Mouse (Mus musculus) bone marrow macrophage, adult 2 months (primary cell): ENCODE data around the gene Slc19a3. TPM values are rescaled to one million over a fixed set of nuclear protein-coding genes. Genes with fewer than 3 reads are reported as not detected.
"Not testable (repeated sequence)": the region's sequence is repeated elsewhere in the genome, so short reads cannot be mapped to it uniquely, and the experiment has no call there.

ENCODE experiments used
- H3K27ac ChIP-seq: 2 replicates; pipeline ENCODE4 v1.5.1; 2012; ENCODE audit warnings: low read depth, low read length; ENCODE audit not compliant: insufficient read depth
- H3K4me1 ChIP-seq: 2 replicates; pipeline ENCODE4 v1.6.1; 2012; ENCODE audit warnings: low read length; ENCODE audit not compliant: control insufficient read depth, insufficient read depth
- H3K4me3 ChIP-seq: 2 replicates; pipeline ENCODE4 v1.5.1; 2012; ENCODE audit warnings: mild to moderate bottlenecking, low read length, moderate library complexity; ENCODE audit not compliant: insufficient read depth
- CTCF ChIP-seq: IDR thresholded peaks from 2 replicates; pipeline ENCODE4 v1.5.1; 2012; ENCODE audit warnings: low read depth, mild to moderate bottlenecking, low read length, moderate library complexity
- POLR2A ChIP-seq: IDR thresholded peaks from 2 replicates; pipeline ENCODE4 v1.6.1; 2012; ENCODE audit warnings: mild to moderate bottlenecking, low read depth, low read length, borderline replicate concordance
- polyA plus RNA-seq: library from polyadenylated mRNA; stranded (reverse); fragments of >200 nt; gene quantifications from 2 replicates; pipeline ENCODE4 v1.2.4, GENCODE M21; 2012; ENCODE audit not compliant: missing spikeins, insufficient read depth, insufficient read length

Gene Slc19a3
- polyA plus RNA-seq, 1 experiment, result not detected

DNA sequence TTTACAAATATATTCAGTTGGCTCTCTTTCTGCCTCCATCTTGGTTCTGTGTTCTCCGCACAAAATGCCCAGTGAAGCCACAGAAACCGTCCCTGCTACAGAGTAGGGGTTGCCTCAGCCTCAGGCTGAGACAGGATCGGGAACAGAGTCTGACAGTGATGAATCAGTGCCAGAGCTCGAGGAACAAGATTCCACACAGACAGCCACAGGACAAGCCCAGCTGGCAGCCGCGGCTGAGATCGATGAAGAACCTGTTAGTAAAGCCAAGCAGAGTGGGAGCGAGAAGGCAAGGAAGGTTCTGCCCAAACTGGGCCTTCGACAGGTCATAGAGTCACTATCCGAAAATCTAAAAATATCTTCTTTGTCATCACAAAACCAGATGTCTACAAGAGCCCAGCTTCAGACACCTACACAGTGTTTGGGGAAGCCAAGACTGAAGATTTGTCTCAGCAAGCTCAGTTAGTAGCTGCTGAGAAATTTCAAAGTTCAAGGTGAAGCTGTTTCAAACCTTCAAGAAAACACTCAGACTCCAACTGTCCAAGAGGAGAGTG lies 22.8 kb downstream of the Slc19a3 start:
- no peak overlapping the region for H3K27ac ChIP-seq
- no peaks in the 10 kb centered on the region for H3K4me1 ChIP-seq
- no peak overlapping the region for H3K4me3 ChIP-seq
- TF ChIP-seq CTCF (no peak), POLR2A (no peak)

DNA sequence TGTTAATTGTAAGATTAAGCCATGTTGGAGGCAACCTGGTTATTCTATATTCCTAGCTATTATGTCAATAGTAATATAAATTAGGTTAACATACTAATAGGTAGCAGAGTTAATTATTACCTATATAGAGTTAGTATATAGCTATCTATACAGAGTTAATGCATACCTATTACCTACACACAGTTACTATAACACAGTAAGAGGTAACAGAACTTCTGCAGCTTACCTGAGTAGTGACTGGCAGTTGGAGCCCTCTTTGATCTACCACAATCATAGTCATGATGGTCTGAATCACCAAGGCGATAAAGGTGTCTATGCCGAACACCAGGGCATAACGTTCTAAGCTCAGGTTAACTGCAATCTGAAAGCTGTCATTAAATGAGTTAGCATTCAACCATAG lies 23.8 kb downstream of the Slc19a3 start:
- no peaks in the 10 kb centered on the region for H3K4me1 ChIP-seq
- no peak overlapping the region for H3K27ac ChIP-seq
- TF ChIP-seq POLR2A (no peak), CTCF (no peak)
- H3K4me3 ChIP-seq, result no peak overlapping the region

DNA sequence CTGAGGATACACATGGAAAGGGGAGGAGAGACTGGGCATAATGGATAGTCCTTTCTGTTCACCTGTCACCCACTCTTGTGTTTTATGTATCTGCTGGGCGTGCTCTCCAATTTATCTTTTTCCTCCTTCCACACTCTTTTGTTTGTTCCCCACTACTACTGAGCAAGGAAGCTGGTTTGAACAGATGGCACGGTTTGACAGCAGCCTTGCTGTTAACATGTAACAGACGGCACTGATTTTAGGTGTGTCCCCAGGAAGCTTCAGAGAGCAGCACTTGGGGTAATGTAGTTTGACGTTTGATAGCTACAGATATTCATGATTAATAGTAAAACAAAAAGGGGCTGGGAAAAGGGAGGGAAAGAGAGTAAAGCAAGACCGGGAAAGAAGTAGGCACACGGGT lies 30.8 kb downstream of the Slc19a3 start:
- TF ChIP-seq POLR2A (no peak), CTCF (no peak)
- Histone ChIP-seq H3K4me1 (no peaks in the 10 kb centered on the region), H3K27ac (no peak overlapping the region), H3K4me3 (no peak overlapping the region)

DNA sequence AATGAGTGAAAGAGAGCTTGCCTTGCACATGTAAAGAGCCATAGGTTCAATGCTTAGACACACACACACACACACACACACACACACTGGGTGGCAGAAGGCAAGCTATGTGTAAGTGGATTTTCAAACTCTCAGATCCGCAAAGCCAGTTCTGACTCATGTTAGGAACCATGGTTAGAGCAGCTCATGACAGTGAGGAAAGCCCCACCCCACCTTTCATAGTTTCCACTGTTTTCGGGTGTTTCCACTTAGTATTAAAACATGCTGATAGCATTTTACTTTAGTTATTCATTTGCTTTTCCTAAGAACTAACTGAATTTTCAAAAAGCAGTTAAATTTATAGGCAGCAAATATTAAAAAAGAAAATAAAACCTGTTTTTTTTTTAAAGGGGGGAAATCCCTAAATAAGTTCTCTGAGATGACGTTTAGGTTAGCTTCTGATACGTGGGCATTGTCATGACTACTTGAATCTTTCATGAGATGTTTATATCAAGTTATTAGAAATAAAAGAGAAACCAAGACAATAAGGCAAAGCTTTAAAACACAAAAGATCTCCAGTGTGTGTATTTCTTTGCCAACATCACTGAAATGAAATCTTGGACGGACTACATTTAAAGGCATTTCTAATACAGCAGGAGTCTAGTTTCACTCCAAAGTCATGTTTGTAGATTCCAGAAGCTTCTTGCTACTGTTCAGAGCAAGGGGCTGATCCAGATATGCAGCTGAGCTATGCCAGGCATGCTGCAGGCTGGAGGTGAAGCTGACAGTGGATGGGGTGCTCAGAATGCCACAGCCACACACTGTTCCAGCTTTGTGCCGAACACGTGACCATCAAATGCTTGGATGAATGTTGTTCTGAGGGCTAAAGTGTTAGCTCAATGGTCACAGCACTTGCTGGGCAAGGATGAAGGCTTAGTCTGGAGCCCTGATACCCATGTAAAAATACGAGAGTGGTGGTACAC lies 31.7 kb downstream of the Slc19a3 start:
- Histone ChIP-seq H3K27ac (no peak overlapping the region), H3K4me1 (no peaks in the 10 kb centered on the region), H3K4me3 (no peak overlapping the region)
- TF ChIP-seq CTCF, result no peak
- no peak for TF ChIP-seq POLR2A

DNA sequence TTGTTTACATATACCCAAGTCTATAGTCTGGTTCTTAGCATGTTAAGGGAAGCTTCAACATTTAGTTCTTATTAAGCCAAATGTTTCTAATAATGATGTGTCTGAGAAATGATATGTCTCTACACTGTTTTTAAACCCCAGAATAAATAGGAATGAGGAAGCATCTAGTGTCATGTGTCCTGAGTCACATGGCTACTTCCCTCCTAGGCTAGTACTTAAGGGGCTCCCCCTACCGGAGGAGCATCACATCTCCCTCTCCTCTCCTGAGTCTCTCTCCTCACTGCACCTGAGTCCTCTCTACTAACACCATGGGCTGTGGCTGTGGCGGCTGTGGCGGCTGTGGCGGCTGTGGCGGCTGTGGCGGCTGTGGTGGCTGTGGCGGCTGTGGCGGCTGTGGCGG lies 37.9 kb downstream of the Slc19a3 start, which contains the start of gene Gm47959:
Gene Gm47959 (plus strand): TSS at position 243 of the 400 bp plus-strand sequence.
- H3K4me3 ChIP-seq, H3K27ac ChIP-seq, H3K4me1 ChIP-seq: not testable (repeated sequence)

DNA sequence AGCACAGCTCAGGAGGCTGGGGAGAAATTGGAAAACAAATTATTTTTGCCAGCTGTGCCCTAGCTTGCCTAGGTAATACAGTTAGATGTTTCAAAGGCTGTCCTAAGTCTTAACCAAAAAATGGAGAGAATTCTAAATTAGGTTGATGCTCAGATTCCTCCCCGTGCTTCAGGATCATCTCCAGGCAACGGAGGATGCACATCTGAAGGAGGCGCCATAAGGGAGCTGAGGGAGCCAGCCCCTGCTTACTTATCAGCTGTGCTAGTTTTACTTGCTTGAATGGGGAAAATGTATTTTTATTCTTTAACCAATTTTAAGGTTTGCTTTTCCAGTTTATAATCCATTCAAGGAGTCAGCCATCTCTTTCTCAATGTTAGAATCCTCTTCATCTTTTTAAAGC lies 44.3 kb downstream of the Slc19a3 start:
- TF ChIP-seq POLR2A, result no peak
- TF ChIP-seq CTCF, result no peak
- Histone ChIP-seq H3K4me1 (no peaks in the 10 kb centered on the region), H3K27ac (no peak overlapping the region), H3K4me3 (no peak overlapping the region)

DNA sequence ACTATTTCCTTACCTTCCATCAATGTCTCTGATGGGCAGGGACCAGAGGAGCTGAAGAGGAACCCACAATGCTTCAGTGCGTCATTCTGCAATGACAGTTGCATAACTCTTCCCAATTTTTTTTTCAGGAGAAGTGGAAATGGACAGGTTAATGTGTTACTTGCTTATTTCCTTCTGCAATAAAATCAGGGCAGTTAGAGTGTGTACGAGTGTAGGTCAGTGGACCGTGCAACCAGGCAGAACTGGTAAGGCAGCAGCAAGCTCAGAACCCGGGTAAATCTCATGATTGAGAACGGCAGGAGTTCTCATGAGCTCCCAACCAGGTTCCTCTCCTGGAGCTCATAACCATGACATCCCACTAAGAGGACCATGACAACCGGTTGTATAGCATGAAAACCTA lies 46.2 kb downstream of the Slc19a3 start:
- Histone ChIP-seq H3K27ac (no peak overlapping the region), H3K4me1 (no peaks in the 10 kb centered on the region), H3K4me3 (no peak overlapping the region)
- no peak for TF ChIP-seq CTCF
- TF ChIP-seq POLR2A, result no peak

DNA sequence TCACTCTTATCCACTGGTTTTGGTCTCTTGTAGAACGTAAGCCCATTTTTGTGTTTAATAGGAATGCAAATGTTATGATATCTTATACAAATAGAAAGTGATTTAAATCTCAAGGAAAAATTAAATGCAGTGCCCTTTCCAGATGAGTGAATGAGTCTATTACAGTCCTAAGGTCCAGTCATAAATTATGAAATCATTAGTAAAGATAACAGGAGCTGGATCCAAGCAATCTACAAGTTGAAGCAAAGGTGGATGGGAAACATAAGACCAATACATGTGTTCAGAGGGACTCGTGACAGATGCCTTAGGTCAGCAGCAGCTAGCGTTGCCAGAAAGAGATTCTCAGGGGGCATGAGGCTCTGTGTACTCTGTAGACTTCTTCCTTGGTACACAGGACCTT lies 46.7 kb downstream of the Slc19a3 start:
- no peaks in the 10 kb centered on the region for H3K4me1 ChIP-seq
- no peak for TF ChIP-seq CTCF
- no peak for TF ChIP-seq POLR2A
- no peak overlapping the region for H3K4me3 ChIP-seq
- H3K27ac ChIP-seq, result no peak overlapping the region

DNA sequence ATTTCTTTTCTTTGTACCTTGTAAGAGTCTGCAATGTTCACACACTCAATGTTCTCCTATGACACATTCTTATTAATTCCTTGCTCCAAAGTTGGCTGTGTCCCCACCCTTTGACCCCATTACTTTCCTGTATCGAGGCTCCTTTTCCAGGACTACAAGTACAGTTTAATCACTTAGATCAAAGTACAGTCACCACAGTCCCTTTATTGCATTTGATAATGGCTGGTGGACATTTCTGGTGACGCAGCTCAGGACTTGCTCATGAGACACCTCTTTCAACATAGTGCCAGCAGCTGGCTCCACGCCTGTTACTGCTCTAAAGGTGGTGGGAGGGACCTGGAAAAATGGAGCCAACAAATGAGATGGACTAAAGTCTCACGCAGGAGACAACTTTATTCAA lies 47.2 kb downstream of the Slc19a3 start:
- no peak overlapping the region for H3K27ac ChIP-seq
- TF ChIP-seq CTCF (no peak), POLR2A (no peak)
- H3K4me1 ChIP-seq, result no peaks in the 10 kb centered on the region
- H3K4me3 ChIP-seq, result no peak overlapping the region

DNA sequence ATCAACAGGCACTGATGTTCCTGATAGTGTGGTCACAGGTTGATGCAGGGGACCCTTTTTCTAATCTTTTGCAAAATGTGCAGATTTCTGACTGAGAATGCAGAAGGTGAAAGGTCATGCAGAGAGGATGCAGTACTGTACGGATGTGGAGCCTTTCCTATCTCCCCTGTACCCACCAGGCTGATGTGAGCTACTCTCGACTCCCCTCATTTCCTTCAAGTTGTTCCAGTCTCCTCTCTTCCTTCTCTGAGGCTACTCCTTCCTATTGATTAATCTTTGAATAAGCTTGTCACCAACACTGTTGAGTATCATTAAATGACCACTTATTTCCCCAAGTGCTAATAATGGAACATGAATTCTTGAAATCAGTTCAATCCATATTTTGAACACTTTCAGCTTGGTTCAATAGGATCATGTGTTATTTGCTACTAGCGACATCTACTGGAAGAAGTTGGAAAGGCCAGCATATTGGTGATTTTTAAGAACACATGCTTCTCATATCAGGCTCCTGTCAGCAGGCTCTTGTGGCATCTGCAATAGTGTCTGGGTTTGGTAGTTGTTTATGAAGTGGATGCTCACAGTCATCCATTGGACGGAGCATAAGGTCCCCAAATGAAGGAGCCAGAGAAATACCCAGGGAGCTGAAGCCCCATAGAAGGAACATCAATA lies 50.6 kb downstream of the Slc19a3 start:
- H3K4me1 ChIP-seq, result no peaks in the 10 kb centered on the region
- no peak overlapping the region for H3K27ac ChIP-seq
- no peak overlapping the region for H3K4me3 ChIP-seq
- TF ChIP-seq CTCF (no peak), POLR2A (no peak)
